Comparison of ENCODE assay signal across 8 mouse cellular contexts in genomic region chr15:102624291-102624969, GRCm38 (mm10). TPM values are rescaled to one million over a fixed set of nuclear protein-coding genes. Genes with fewer than 3 reads are reported as not detected.
DNase-seq lines count a peak whose midpoint lies in the region.

No protein-coding gene starts in this region.

- no peaks in the 10 kb centered on the region for H3K27me3 ChIP-seq in heart, embryonic 10.5 days (ENCODE audit: insufficient read depth, poor library complexity, severe bottlenecking)
- no peaks in the 10 kb centered on the region for H3K27me3 ChIP-seq in midbrain, embryonic 10.5 days (ENCODE audit: low read depth, poor library complexity, severe bottlenecking)

- DNase-seq in layer of hippocampus, postnatal 25 days (ENCODE audit: extremely low spot score in 1 of 2, low spot score in 1 of 2), result peak; percentile 11 to 17
- DNase-seq in layer of hippocampus, adult 9-10 months (ENCODE audit: low spot score), result no peak
- DNase-seq in MN1 (ENCODE audit: low spot score), result peak; percentile 45
- peak; percentile 18 for DNase-seq in embryo, embryonic 11 days
- no peak for DNase-seq in heart, embryonic 10.5 days (ENCODE audit: low spot score)
- DNase-seq in kidney, postnatal 4 days, result peak; percentile 10 to 44
- DNase-seq in midbrain, embryonic 10.5 days (ENCODE audit: low spot score), result peak; percentile 14
- peak; percentile 1 to 5 for DNase-seq in thymus, postnatal 36 days

- H3K4me1 ChIP-seq in heart, embryonic 10.5 days, result peaks cover 13% of the 10 kb centered on the region
- H3K4me1 ChIP-seq in midbrain, embryonic 10.5 days, result peaks cover 23% of the 10 kb centered on the region

- no peaks in the 10 kb centered on the region for H3K9me3 ChIP-seq in heart, embryonic 10.5 days
- no peaks in the 10 kb centered on the region for H3K9me3 ChIP-seq in midbrain, embryonic 10.5 days (replicated peaks)

- H3K36me3 ChIP-seq in heart, embryonic 10.5 days, result peaks cover 2% of the 10 kb centered on the region; the same call in 1 of the 2 replicates
- 0 out of 2 replicates have a peak, but pooled peaks cover 6% of the 10 kb centered on the region for H3K36me3 ChIP-seq in midbrain, embryonic 10.5 days

- peak overlapping the region; percentile 72 for H3K4me3 ChIP-seq in heart, embryonic 10.5 days
- peak overlapping the region; percentile 76 for H3K4me3 ChIP-seq in midbrain, embryonic 10.5 days

- H3K27ac ChIP-seq in heart, embryonic 10.5 days, result peak overlapping the region; percentile 96
- peak overlapping the region; percentile 98 for H3K27ac ChIP-seq in midbrain, embryonic 10.5 days (replicated peaks)

- 5% methylated on average over 17 of the region's 17 CpGs for WGBS in heart, embryonic 10.5 days
- WGBS in midbrain, embryonic 10.5 days, result 9% methylated on average over 17 of the region's 17 CpGs

RNA-seq across cellular contexts. Expression of gene Gm28047, which starts 0.4 kb away (rescaled TPM):
- total RNA-seq in layer of hippocampus, postnatal 25 days (2021), result 1 to 10 TPM; 1.5 to 3.6 TPM
- polyA plus RNA-seq in heart, embryonic 10.5 days (2016; fragmentation: Nextera tagmentation; extraction: Ambion mirVana), result 0.42 TPM in 1 of 2 replicates, not detected in the other
- polyA plus RNA-seq in midbrain, embryonic 10.5 days (2016; fragmentation: Nextera tagmentation; extraction: Ambion mirVana), result not detected in 2 replicates

RNA-seq across cellular contexts. Expression of gene Atf7, which starts 0.8 kb away (rescaled TPM):
- 10 to 100 TPM; 34.2 to 50.8 TPM for total RNA-seq in layer of hippocampus, postnatal 25 days (2021)
- polyA plus RNA-seq in heart, embryonic 10.5 days (2016; fragmentation: Nextera tagmentation; extraction: Ambion mirVana), result 24.3 and 26.6 TPM in 2 replicates
- polyA plus RNA-seq in midbrain, embryonic 10.5 days (2016; fragmentation: Nextera tagmentation; extraction: Ambion mirVana), result 14.9 and 21.8 TPM in 2 replicates

RNA-seq across cellular contexts. Expression of gene Atp5g2, which starts 47.7 kb away (rescaled TPM):
- 10 to 100 TPM; 11.4 to 13.4 TPM for total RNA-seq in layer of hippocampus, postnatal 25 days (2021)
- 64.8 and 67.3 TPM in 2 replicates for polyA plus RNA-seq in heart, embryonic 10.5 days (2016; fragmentation: Nextera tagmentation; extraction: Ambion mirVana)
- polyA plus RNA-seq in midbrain, embryonic 10.5 days (2016; fragmentation: Nextera tagmentation; extraction: Ambion mirVana), result 62.3 and 73.7 TPM in 2 replicates

Comparison
In these comparisons a context has a peak if more than half of its experiments do, and no peak if none do; other contexts are left out.
1. DNase-seq: peak in layer of hippocampus, postnatal 25 days (2 of 2), MN1 (single experiment), embryo, embryonic 11 days (single experiment), kidney, postnatal 4 days (2 of 2), midbrain, embryonic 10.5 days (single experiment) and thymus, postnatal 36 days (2 of 2); none in layer of hippocampus, adult 9-10 months (single experiment) and heart, embryonic 10.5 days (single experiment).